ENCODE assay signal across 21 mouse cellular contexts in genomic region chr5:146973353-146973752, GRCm38 (mm10). TPM values are rescaled to one million over a fixed set of nuclear protein-coding genes. Genes with fewer than 3 reads are reported as not detected.
A peak's percentile ranks its signal among the peaks of the same experiment; 100 is the strongest.
DNase-seq lines count a peak whose midpoint lies in the region; ATAC-seq lines count a peak whose summit lies in the region.
"Had no signal": no experiment of that assay in that cellular context is flagged by ENCODE, and none has a peak within 500 bp of the region (broad histone marks: within the 10 kb centered on the region; RNA-seq: fewer than 3 reads in every experiment).

No protein-coding gene starts in this region.

- 72% methylated on average over 9 of the region's 9 CpGs for WGBS in kidney, embryonic 16.5 days

- no peaks in the 10 kb centered on the region for H3K27me3 ChIP-seq in kidney, embryonic 16.5 days (ENCODE audit: insufficient read depth, low read length)
- H3K27me3 ChIP-seq: lung, embryonic 15.5 days; neural tube, embryonic 15.5 days had no signal

- DNase-seq in kidney, adult 18-20 months = peak; percentile 64
- DNase-seq in kidney, postnatal 10 days = no peak
- DNase-seq in 416B (ENCODE audit: low read depth) = peak; percentile 44
- DNase-seq in adrenal gland, adult 2 months = no peak
- DNase-seq: cerebellum, adult 11 months; cerebellum, adult 9-11 months; forebrain, postnatal 0 days; gastrocnemius, postnatal 36 days; heart, postnatal 4 days; left cerebral cortex, postnatal 4 days; lung, postnatal 36 days had no signal

- peaks cover 15% of the 10 kb centered on the region for H3K4me1 ChIP-seq in kidney, embryonic 16.5 days (ENCODE audit: insufficient read depth, low read length)
- H3K4me1 ChIP-seq: limb, embryonic 15.5 days had no signal

- no peaks in the 10 kb centered on the region for H3K36me3 ChIP-seq in kidney, embryonic 16.5 days (ENCODE audit: insufficient read depth, low read length)
- H3K36me3 ChIP-seq: embryonic facial prominence, embryonic 10.5 days; limb, embryonic 15.5 days; lung, embryonic 15.5 days; midbrain, embryonic 10.5 days; neural tube, embryonic 15.5 days had no signal

- no peaks in the 10 kb centered on the region for H3K9me3 ChIP-seq in kidney, embryonic 16.5 days (ENCODE audit: low read length)
- H3K9me3 ChIP-seq: embryonic facial prominence, embryonic 10.5 days; limb, embryonic 15.5 days; lung, embryonic 15.5 days; midbrain, embryonic 10.5 days; neural tube, embryonic 15.5 days had no signal

- no peak overlapping the region for H3K4me3 ChIP-seq in kidney, embryonic 16.5 days (ENCODE audit: low read length)
- H3K4me3 ChIP-seq: embryonic facial prominence, embryonic 10.5 days; limb, embryonic 15.5 days; lung, embryonic 15.5 days; midbrain, embryonic 10.5 days; neural tube, embryonic 15.5 days had no signal

- no peak overlapping the region for H3K9ac ChIP-seq in kidney, embryonic 16.5 days (replicated peaks; ENCODE audit: low read length)
- H3K9ac ChIP-seq: forebrain, postnatal 0 days; hindbrain, embryonic 14.5 days; limb, embryonic 15.5 days; lung, embryonic 15.5 days; neural tube, embryonic 15.5 days had no signal

- ATAC-seq in kidney, embryonic 16.5 days (ENCODE audit: low FRiP score, low TSS enrichment) = 0 out of 2 replicates have a peak, but pooled peaks have one; percentile 52
- peak; percentile 82 for ATAC-seq in megakaryocyte, adult 5-6 weeks (ENCODE audit: poor library complexity, severe bottlenecking)
- ATAC-seq in erythroid progenitor cell, adult 5-6 weeks (replicated peaks; ENCODE audit: low FRiP score, poor library complexity, severe bottlenecking) = no peak; the same call in 1 of the 2 replicates
- ATAC-seq: forebrain, postnatal 0 days; inflammation-experienced regulatory T-cells, adult 6 months had no signal

- H3K4me2 ChIP-seq in kidney, embryonic 16.5 days (replicated peaks; ENCODE audit: low read depth, low read length) = no peak overlapping the region
- H3K4me2 ChIP-seq: hindbrain, embryonic 14.5 days; limb, embryonic 15.5 days; neural tube, embryonic 15.5 days had no signal

- H3K27ac ChIP-seq in kidney, embryonic 16.5 days (ENCODE audit: low read length) = no peak overlapping the region; the same call in 1 of the 2 replicates
- H3K27ac ChIP-seq: embryonic facial prominence, embryonic 10.5 days; hindbrain, embryonic 14.5 days; limb, embryonic 15.5 days; midbrain, embryonic 10.5 days; neural tube, embryonic 15.5 days had no signal

RNA-seq across cellular contexts. Expression of gene Mtif3, which starts 9.8 kb away (rescaled TPM):
- polyA plus RNA-seq in kidney, embryonic 16.5 days (2015; fragmentation: Nextera tagmentation; extraction: Ambion mirVana) = 23.1 and 26.0 TPM in 2 replicates
- total RNA-seq in megakaryocyte, adult 5-6 weeks (2015) = 7.1 and 8.9 TPM in 2 replicates
- 30.7 and 37.1 TPM in 2 replicates for total RNA-seq in megakaryocyte, adult 5-6 weeks (2017)
- total RNA-seq in erythroid progenitor cell, adult 5-6 weeks (2015; ENCODE audit: low replicate concordance) = 1.3 and 23.1 TPM in 2 replicates
- total RNA-seq in erythroid progenitor cell, adult 5-6 weeks (2017; ENCODE audit: low replicate concordance) = 3.2 and 6.2 TPM in 2 replicates
- 10 to 100 TPM; 29.0 to 39.8 TPM for total RNA-seq in adrenal gland, adult 2 months (2021)
- 8.6 and 9.5 TPM in 2 replicates for polyA plus RNA-seq in adrenal gland, adult 2 months (2012; rRNA removed)

RNA-seq across cellular contexts. Expression of gene Gtf3a, which starts 24.9 kb away (rescaled TPM):
- 122 and 128 TPM in 2 replicates for polyA plus RNA-seq in kidney, embryonic 16.5 days (2015; fragmentation: Nextera tagmentation; extraction: Ambion mirVana)
- 67.9 and 73.6 TPM in 2 replicates for total RNA-seq in megakaryocyte, adult 5-6 weeks (2015)
- 93.2 and 95.0 TPM in 2 replicates for total RNA-seq in megakaryocyte, adult 5-6 weeks (2017)
- 20.9 and 21.0 TPM in 2 replicates for total RNA-seq in erythroid progenitor cell, adult 5-6 weeks (2015; ENCODE audit: low replicate concordance)
- 15.3 and 19.6 TPM in 2 replicates for total RNA-seq in erythroid progenitor cell, adult 5-6 weeks (2017; ENCODE audit: low replicate concordance)
- 10 to 100 TPM; 30.1 to 30.4 TPM for total RNA-seq in adrenal gland, adult 2 months (2021)
- polyA plus RNA-seq in adrenal gland, adult 2 months (2012; rRNA removed) = 47.9 and 51.0 TPM in 2 replicates

Comparison
In these comparisons a context has a peak if more than half of its experiments do, and no peak if none do; other contexts are left out.
1. DNase-seq: peak in kidney, adult 18-20 months (single experiment) and 416B (single experiment); none in kidney, postnatal 10 days (single experiment) and adrenal gland, adult 2 months (single experiment).